Mouse (Mus musculus): ENCODE data around the gene Noct.

GRCm38 (mm10) chr3:51219213-51219612, 5.0 kb upstream of the Noct start:
- no peak for TF ChIP-seq POLR2A (IDR thresholded peaks at IDR 0.05; ENCODE audit: borderline replicate concordance, extremely low read depth, insufficient read depth, insufficient read length, poor library complexity, severe bottlenecking)
- no peak for TF ChIP-seq CTCF (IDR thresholded peaks at IDR 0.05; ENCODE audit: borderline replicate concordance, extremely low read depth, insufficient read depth, insufficient read length)
